Mouse (Mus musculus) cerebellum, adult 2 months (tissue): Measurements from ENCODE around the gene Smlr1. TPM values are rescaled to one million over a fixed set of nuclear protein-coding genes. Genes with fewer than 3 reads are reported as not detected.

ENCODE experiments used
- DNase-seq, 2 experiments: peaks; one replicate each; pipeline ENCODE4 v3.0.0; 2021
- H3K27ac ChIP-seq: fragments of 200-500 bp; 2 replicates; pipeline ENCODE4 v1.5.1; 2012; ENCODE audit warnings: low read length, control low read depth, inconsistent platforms; ENCODE audit not compliant: insufficient read depth
- H3K27me3 ChIP-seq: fragments of 200-500 bp; 2 replicates; pipeline ENCODE4 v1.6.1; 2012; ENCODE audit warnings: inconsistent platforms, mild to moderate bottlenecking, low read length, moderate library complexity; ENCODE audit not compliant: control insufficient read depth, insufficient read depth
- H3K4me1 ChIP-seq: fragments of 200-500 bp; 2 replicates; pipeline ENCODE4 v1.6.1; 2011; ENCODE audit warnings: low read length; ENCODE audit not compliant: control insufficient read depth, insufficient read depth
- H3K4me3 ChIP-seq: fragments of 200-500 bp; replicated peaks from 2 replicates; pipeline ENCODE3; 2011; ENCODE audit warnings: mild to moderate bottlenecking, low read depth, low read length, control low read depth; ENCODE audit not compliant: insufficient read depth
- CTCF ChIP-seq: fragments of 200-500 bp; IDR thresholded peaks from 2 replicates; pipeline ENCODE4 v1.5.1; 2011; ENCODE audit warnings: low read depth, mild to moderate bottlenecking, control low read depth, low read length, moderate library complexity, borderline replicate concordance; ENCODE audit not compliant: insufficient read depth
- POLR2A ChIP-seq: fragments of 200-500 bp; IDR thresholded peaks from 2 replicates; pipeline ENCODE4 v1.6.1; 2011; ENCODE audit warnings: low read length, control low read depth, borderline replicate concordance; ENCODE audit not compliant: insufficient read depth
- WGBS: fragments of 180-500 bp; shearing (Covaris S2); methylation state at CpG from one replicate; pipeline ENCODE4 v1.1.7; 2018; 5-methylcytosine and 5-hydroxymethylcytosine counted together
- polyA plus RNA-seq: library from polyadenylated mRNA; depleted of rRNA; stranded (reverse); fragments of >200 nt; gene quantifications from 2 replicates; pipeline ENCODE4 v1.2.3, GENCODE M21; 2012

Smlr1 gene
- polyA plus RNA-seq, 1 experiment = not detected

- DNase-seq = no peak
- Histone ChIP-seq H3K4me1 (no peaks in the 10 kb centered on the region), H3K27ac (no peak overlapping the region), H3K4me3 (no peak overlapping the region), H3K27me3 (no peaks in the 10 kb centered on the region; the same call in 1 of the 2 replicates)
- 99% methylated on average over 4 of the region's 4 CpGs for WGBS
- TF ChIP-seq CTCF = no peak
- no peak for TF ChIP-seq POLR2A
These were observed 9.4 kb downstream of the Smlr1 start for GRCm38 (mm10) chr10:25526622-25527021.

GRCm38 (mm10) chr10:25526156-25526555 lies 9.9 kb downstream of the Smlr1 start:
- Histone ChIP-seq H3K27me3 (no peaks in the 10 kb centered on the region; the same call in 1 of the 2 replicates), H3K4me1 (no peaks in the 10 kb centered on the region), H3K27ac (no peak overlapping the region), H3K4me3 (no peak overlapping the region)
- TF ChIP-seq CTCF (no peak), POLR2A (no peak)
- WGBS = 27% methylated on average over 4 of the region's 4 CpGs
- no peak for DNase-seq

GRCm38 (mm10) chr10:25523727-25524126 lies 12.3 kb downstream of the Smlr1 start:
- H3K27ac ChIP-seq = no peak overlapping the region
- no peak for DNase-seq
- TF ChIP-seq CTCF (no peak), POLR2A (no peak)
- WGBS = 81% methylated on average over 8 of the region's 8 CpGs
- no peaks in the 10 kb centered on the region for H3K4me1 ChIP-seq
- no peaks in the 10 kb centered on the region; the same call in 1 of the 2 replicates for H3K27me3 ChIP-seq
- no peak overlapping the region for H3K4me3 ChIP-seq

GRCm38 (mm10) chr10:25520428-25520827 lies 15.6 kb downstream of the Smlr1 start:
- Histone ChIP-seq H3K27me3 (no peaks in the 10 kb centered on the region; the same call in 1 of the 2 replicates), H3K4me3 (no peak overlapping the region), H3K4me1 (no peaks in the 10 kb centered on the region), H3K27ac (no peak overlapping the region)
- TF ChIP-seq POLR2A = no peak
- no peak for TF ChIP-seq CTCF
- WGBS = 91% methylated on average over 5 of the region's 5 CpGs
- no peak for DNase-seq

GRCm38 (mm10) chr10:25519954-25520353 lies 16.1 kb downstream of the Smlr1 start:
- WGBS = 80% methylated on average over 3 of the region's 3 CpGs
- Histone ChIP-seq H3K4me3 (no peak overlapping the region), H3K27ac (no peak overlapping the region), H3K4me1 (no peaks in the 10 kb centered on the region), H3K27me3 (no peaks in the 10 kb centered on the region; the same call in 1 of the 2 replicates)
- DNase-seq = no peak
- TF ChIP-seq CTCF (no peak), POLR2A (no peak)

- Histone ChIP-seq H3K27me3 (no peaks in the 10 kb centered on the region), H3K4me1 (no peaks in the 10 kb centered on the region), H3K27ac (no peak overlapping the region), H3K4me3 (no peak overlapping the region)
- DNase-seq = no peak
- WGBS = 58% methylated on average over 1 of the region's 1 CpGs
- TF ChIP-seq CTCF = no peak
- no peak for TF ChIP-seq POLR2A
These were observed 22.2 kb downstream of the Smlr1 start for GRCm38 (mm10) chr10:25513821-25514220.

- DNase-seq = no peak
- no peaks in the 10 kb centered on the region for H3K27me3 ChIP-seq
- whole genome bisulfite sequencing = 86% methylated on average over 5 of the region's 5 CpGs
- TF ChIP-seq POLR2A (no peak), CTCF (no peak)
- H3K4me1 ChIP-seq = no peaks in the 10 kb centered on the region
- H3K4me3 ChIP-seq = no peak overlapping the region
- no peak overlapping the region for H3K27ac ChIP-seq
These were observed 32.8 kb downstream of the Smlr1 start for GRCm38 (mm10) chr10:25503250-25503649.

GRCm38 (mm10) chr10:25499323-25500071 lies 36.6 kb downstream of the Smlr1 start:
- H3K27me3 ChIP-seq = no peaks in the 10 kb centered on the region

More at GRCm38 (mm10) chr10:25499323-25500071, 36.6 kb downstream of the Smlr1 start:
- WGBS = 63% methylated on average over 10 of the region's 10 CpGs
- no peaks in the 10 kb centered on the region for H3K4me1 ChIP-seq
- TF ChIP-seq POLR2A (no peak), CTCF (no peak)
- DNase-seq = no peak
- no peak overlapping the region for H3K27ac ChIP-seq
- no peak overlapping the region for H3K4me3 ChIP-seq
